7 mouse cellular contexts compared by ENCODE assay signal in genomic region chr3:79440976-79441491, GRCm38 (mm10).
DNase-seq lines count a peak whose midpoint lies in the region; ATAC-seq lines count a peak whose summit lies in the region.

No protein-coding gene starts in this region.

- H3K4me1 ChIP-seq in neural tube, embryonic 13.5 days (replicated peaks): peaks cover 8% of the 10 kb centered on the region; the same call in 1 of the 2 replicates

- intact Hi-C loops in left cerebral cortex, postnatal 25 days (cut with DNase I): no loop called here

- no peaks in the 10 kb centered on the region for H3K36me3 ChIP-seq in neural tube, embryonic 13.5 days

- no peak for DNase-seq in neural tube, embryonic 10.5 days (ENCODE audit: extremely low spot score, low spot score)
- DNase-seq in frontal cortex, postnatal 36 days (ENCODE audit: low spot score in 2 of 2): peak; percentile 28 to 56
- peak; percentile 44 to 53 for DNase-seq in left cerebral cortex, postnatal 25 days (ENCODE audit: low spot score in 2 of 2)
- no peak for DNase-seq in thymus, postnatal 4 days

- H3K9ac ChIP-seq in neural tube, embryonic 13.5 days: no peak overlapping the region

- H3K4me3 ChIP-seq in neural tube, embryonic 13.5 days: no peak overlapping the region

- no peaks in the 10 kb centered on the region for H3K27me3 ChIP-seq in neural tube, embryonic 13.5 days

- H3K27ac ChIP-seq in neural tube, embryonic 13.5 days (replicated peaks): peak overlapping the region; percentile 46; the same call in 1 of the 2 replicates

- peak; percentile 53; the same call in 1 of the 2 replicates for ATAC-seq in neural tube, embryonic 13.5 days (ENCODE audit: low read depth)
- ATAC-seq in monocyte, adult 5-6 weeks (replicated peaks; ENCODE audit: insufficient number of reproducible peaks, low FRiP score, low TSS enrichment, poor library complexity, severe bottlenecking): no peak
- no peak for ATAC-seq in CD4-positive, CD25-positive, alpha-beta regulatory T cell, adult 4 months

- H3K9me3 ChIP-seq in neural tube, embryonic 13.5 days: no peaks in the 10 kb centered on the region

- H3K4me2 ChIP-seq in neural tube, embryonic 13.5 days: no peak overlapping the region

- 58% methylated on average over 12 of the region's 12 CpGs for WGBS in neural tube, embryonic 13.5 days

Comparison
In these comparisons a context has a peak if more than half of its experiments do, and no peak if none do; other contexts are left out.
1. DNase-seq: peak in frontal cortex, postnatal 36 days (2 of 2) and left cerebral cortex, postnatal 25 days (2 of 2); none in neural tube, embryonic 10.5 days (single experiment) and thymus, postnatal 4 days (single experiment).